Mouse (Mus musculus) ES-Bruce4 (cell line): ENCODE measurements around the gene Ermn. TPM values are rescaled to one million over a fixed set of nuclear protein-coding genes. Genes with fewer than 3 reads are reported as not detected.

Source experiments
- H3K27ac ChIP-seq: 2 replicates; pipeline ENCODE4 v1.5.1; 2012; ENCODE audit warnings: low read length, inconsistent platforms; ENCODE audit not compliant: insufficient read depth
- H3K27me3 ChIP-seq: 2 replicates; pipeline ENCODE4 v1.6.1; 2012; ENCODE audit warnings: mild to moderate bottlenecking, low read length, inconsistent platforms; ENCODE audit not compliant: control insufficient read depth, poor library complexity, insufficient read depth, severe bottlenecking
- H3K36me3 ChIP-seq: 2 replicates; pipeline ENCODE4 v1.6.1; 2012; ENCODE audit warnings: inconsistent platforms, mild to moderate bottlenecking, low read length, moderate library complexity; ENCODE audit not compliant: control insufficient read depth, poor library complexity, insufficient read depth, severe bottlenecking
- H3K4me1 ChIP-seq: one replicate; pipeline ENCODE4 v1.8.1; 2011; ENCODE audit warnings: low read length; ENCODE audit not compliant: control insufficient read depth, insufficient read depth
- H3K4me3 ChIP-seq: 2 replicates; pipeline ENCODE4 v1.5.1; 2011; ENCODE audit warnings: low read depth, mild to moderate bottlenecking, low read length
- H3K9ac ChIP-seq: 2 replicates; pipeline ENCODE4 v1.6.1; 2012; ENCODE audit warnings: low read depth, mild to moderate bottlenecking, inconsistent platforms; ENCODE audit not compliant: poor library complexity, severe bottlenecking
- H3K9me3 ChIP-seq: replicated peaks from 2 replicates; pipeline ENCODE4 v1.6.1; 2012; ENCODE audit warnings: mild to moderate bottlenecking, low read length, inconsistent platforms; ENCODE audit not compliant: control insufficient read depth, poor library complexity, insufficient read depth, severe bottlenecking
- CTCF ChIP-seq: IDR thresholded peaks from one replicate; pipeline ENCODE4 v1.8.1; 2011; ENCODE audit warnings: low read depth, low read length
- EP300 ChIP-seq: IDR thresholded peaks from 2 replicates; pipeline ENCODE4 v1.6.1; 2011; ENCODE audit warnings: low read depth, low read length; ENCODE audit not compliant: insufficient read depth
- POLR2A ChIP-seq: IDR thresholded peaks from one replicate; pipeline ENCODE4 v1.8.1; 2011; ENCODE audit warnings: low read length; ENCODE audit not compliant: insufficient read depth
- polyA plus RNA-seq: library from polyadenylated mRNA; stranded (reverse); fragments of >200 nt; gene quantifications from 2 replicates; pipeline ENCODE4 v1.2.4, GENCODE M21; 2011; ENCODE audit warnings: low read depth; ENCODE audit not compliant: missing spikeins, insufficient read depth, insufficient read length

Gene Ermn
- polyA plus RNA-seq: not detected in 2 replicates

DNA sequence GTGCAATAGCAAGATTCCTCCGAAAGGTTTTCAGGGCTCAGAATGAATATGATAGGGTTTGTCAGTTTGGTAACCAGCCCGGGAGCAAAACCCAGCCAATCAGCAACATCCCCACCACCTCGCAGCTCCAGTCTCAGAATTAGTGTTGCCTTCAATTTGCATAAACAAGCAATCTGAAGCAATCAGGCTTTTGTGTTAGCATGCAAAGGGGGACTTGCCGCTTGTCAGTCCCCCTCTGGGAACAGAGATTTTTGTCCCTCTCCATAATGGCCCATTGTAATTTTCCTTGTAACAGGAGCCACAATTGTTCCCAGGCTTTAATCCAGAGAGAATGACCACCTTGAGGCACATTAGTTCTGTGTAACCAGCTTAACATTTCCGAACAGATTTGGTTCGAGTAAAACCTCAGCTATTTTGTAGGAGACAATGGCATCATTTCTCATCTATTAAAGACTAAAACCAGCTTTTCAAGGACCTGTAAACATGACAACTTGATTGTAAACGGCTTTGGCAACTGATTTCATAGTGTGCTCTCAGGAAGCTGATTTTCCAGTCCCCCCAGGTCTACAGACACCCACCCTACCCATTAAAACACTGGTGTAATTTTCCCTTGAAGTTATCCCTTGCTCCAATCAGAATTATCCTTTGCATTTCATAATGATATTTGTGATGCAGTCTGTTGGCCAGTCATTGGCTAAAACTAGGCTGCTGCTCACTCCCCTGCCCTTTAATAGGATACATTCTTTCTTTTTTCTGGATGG is at the start of gene Ermn:
Gene Ermn, minus strand, starts transcription at position 44 of the 761 bp plus-strand sequence.
- no peaks in the 10 kb centered on the region for H3K4me1 ChIP-seq
- H3K9ac ChIP-seq: no peak within 1 kb of the TSS
- H3K4me3 ChIP-seq: no peak within 1 kb of the TSS
- H3K27ac ChIP-seq: no peak within 1 kb of the TSS
- no peaks in the 10 kb centered on the region for H3K9me3 ChIP-seq
- H3K36me3 ChIP-seq: no peaks in the 10 kb centered on the region
- H3K27me3 ChIP-seq: no peaks in the 10 kb centered on the region
- TF ChIP-seq POLR2A (no peak), CTCF (no peak), EP300 (no peak)

DNA sequence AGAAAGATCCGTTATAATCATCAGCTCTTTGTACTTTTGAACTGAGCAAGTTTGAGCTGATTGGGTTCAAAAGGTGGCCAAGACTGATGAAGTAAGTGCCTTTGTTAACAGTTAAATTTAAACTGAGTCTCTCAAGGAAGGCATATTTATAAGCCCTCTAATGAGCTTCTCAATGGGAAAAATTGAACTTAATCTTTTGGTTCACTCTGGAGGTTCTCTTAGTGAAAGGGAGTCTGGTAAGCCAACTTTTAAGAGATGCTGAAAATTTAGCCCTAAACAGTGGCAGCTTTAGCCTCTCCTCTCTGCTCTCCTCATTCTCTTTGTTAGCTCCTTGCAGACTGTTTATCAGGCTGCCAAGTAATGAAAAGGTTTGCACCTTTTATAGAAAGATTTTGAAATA is 42.2 kb upstream of the Ermn start:
- H3K4me1 ChIP-seq: no peaks in the 10 kb centered on the region
- TF ChIP-seq EP300 (no peak), POLR2A (no peak), CTCF (no peak)
- H3K4me3 ChIP-seq: no peak overlapping the region
- no peaks in the 10 kb centered on the region for H3K27me3 ChIP-seq
- H3K36me3 ChIP-seq: no peaks in the 10 kb centered on the region
- H3K9ac ChIP-seq: no peak overlapping the region
- no peaks in the 10 kb centered on the region for H3K9me3 ChIP-seq
- no peak overlapping the region for H3K27ac ChIP-seq

DNA sequence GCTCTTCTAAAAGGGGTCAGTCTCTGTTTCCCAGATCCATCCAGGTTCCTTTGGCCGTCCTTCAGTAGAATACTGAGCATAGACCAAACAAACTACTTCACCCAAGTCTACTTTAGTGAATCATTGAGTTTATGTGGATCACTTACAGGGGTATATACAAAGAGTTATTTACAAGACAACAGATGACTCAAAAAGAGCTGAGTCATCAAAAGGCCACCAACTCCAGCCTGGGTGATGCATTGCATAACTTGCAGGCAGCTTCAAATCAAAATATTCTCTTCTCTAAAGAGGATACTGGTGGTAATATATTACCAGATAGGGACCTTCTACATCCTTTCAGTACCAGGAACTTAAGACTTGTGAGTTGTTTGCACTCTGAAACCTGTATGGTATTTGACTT is 33.8 kb upstream of the Ermn start:
- Histone ChIP-seq H3K36me3 (no peaks in the 10 kb centered on the region), H3K4me1 (no peaks in the 10 kb centered on the region), H3K27me3 (no peaks in the 10 kb centered on the region), H3K9me3 (no peaks in the 10 kb centered on the region), H3K27ac (no peak overlapping the region), H3K9ac (no peak overlapping the region), H3K4me3 (no peak overlapping the region)
- no peak for TF ChIP-seq CTCF
- no peak for TF ChIP-seq POLR2A
- no peak for TF ChIP-seq EP300

DNA sequence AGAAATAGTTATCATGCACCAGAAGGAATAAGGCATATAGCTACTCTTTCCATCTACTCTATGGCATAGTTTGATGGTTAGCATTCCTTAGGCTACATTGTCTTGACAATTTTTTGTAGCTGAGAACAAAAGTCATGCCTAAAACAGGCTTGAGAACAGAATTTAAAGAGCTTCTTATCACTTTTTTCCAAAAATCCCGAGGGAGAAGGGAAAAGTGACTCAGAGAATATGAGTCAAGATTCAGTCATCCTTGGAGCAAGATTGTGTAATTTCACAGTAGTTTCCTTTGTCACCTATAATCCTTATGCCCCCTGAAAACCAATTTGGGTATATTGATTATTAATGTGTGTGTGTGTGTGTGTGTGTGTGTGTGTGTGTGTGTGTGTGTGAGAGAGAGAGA is 27.2 kb upstream of the Ermn start:
- Histone ChIP-seq H3K4me1 (no peaks in the 10 kb centered on the region), H3K4me3 (no peak overlapping the region), H3K27me3 (no peaks in the 10 kb centered on the region), H3K9ac (no peak overlapping the region), H3K36me3 (no peaks in the 10 kb centered on the region), H3K9me3 (no peaks in the 10 kb centered on the region), H3K27ac (no peak overlapping the region)
- TF ChIP-seq POLR2A: no peak
- TF ChIP-seq CTCF: no peak
- no peak for TF ChIP-seq EP300

DNA sequence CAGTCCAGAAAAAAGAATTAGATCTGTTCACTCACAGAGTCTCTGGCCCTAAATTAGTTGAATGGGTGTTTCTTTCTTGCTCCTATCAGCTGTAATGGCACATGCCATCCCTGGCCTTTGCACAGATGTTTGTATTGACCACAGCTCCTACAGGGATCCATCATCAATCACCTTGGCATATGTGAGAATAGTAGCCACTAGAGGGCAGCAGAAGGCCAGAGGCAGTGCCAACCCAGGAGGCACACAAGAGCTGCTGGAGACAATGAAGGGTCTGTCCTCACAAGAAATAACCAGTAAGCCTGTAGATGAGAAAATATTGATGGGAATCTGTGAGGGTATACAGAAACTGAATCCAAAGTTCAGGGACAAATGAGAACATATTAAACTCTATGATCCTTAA is 2.7 kb upstream of the Ermn start:
- H3K27ac ChIP-seq: no peak overlapping the region
- TF ChIP-seq CTCF (peak; percentile 86), POLR2A (no peak)
- H3K27me3 ChIP-seq: no peaks in the 10 kb centered on the region

DNA sequence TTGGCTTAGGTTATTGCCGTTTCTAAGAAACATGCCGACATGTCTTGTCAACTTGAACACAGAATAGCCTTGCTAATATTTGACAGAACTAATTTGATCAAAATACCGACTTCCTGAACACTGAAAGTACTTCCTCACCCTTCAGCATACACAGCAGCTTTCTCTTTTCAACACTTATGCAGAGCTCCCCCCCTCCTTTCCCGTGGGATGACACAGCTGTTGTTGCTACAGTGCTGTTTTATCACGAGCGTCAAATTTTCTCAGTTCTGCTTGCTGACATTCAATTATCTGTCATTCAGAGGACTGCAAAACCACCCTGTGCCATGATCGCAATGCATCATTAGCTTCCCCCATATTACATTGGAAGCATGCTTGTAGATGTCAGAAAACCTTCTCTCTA is 10.8 kb downstream of the Ermn start:
- no peak for TF ChIP-seq EP300
- TF ChIP-seq CTCF: no peak
- no peak for TF ChIP-seq POLR2A
- Histone ChIP-seq H3K9ac (no peak overlapping the region), H3K27me3 (no peaks in the 10 kb centered on the region), H3K36me3 (no peaks in the 10 kb centered on the region), H3K4me1 (no peaks in the 10 kb centered on the region), H3K9me3 (no peaks in the 10 kb centered on the region), H3K4me3 (no peak overlapping the region), H3K27ac (no peak overlapping the region)

More for the DNA sequence above, 2.7 kb upstream of the Ermn start:
- no peak overlapping the region for H3K9ac ChIP-seq
- H3K4me3 ChIP-seq: no peak overlapping the region
- H3K36me3 ChIP-seq: no peaks in the 10 kb centered on the region
- H3K9me3 ChIP-seq: no peaks in the 10 kb centered on the region
- no peaks in the 10 kb centered on the region for H3K4me1 ChIP-seq
